Mouse (Mus musculus): Measurements from ENCODE around the gene Irx6.

- TF ChIP-seq CTCF (IDR thresholded peaks at IDR 0.05; ENCODE audit: control insufficient read depth, insufficient read depth, insufficient replicate concordance, low read depth, low read length) (no peak), POLR2A (IDR thresholded peaks at IDR 0.05; ENCODE audit: control insufficient read depth, low read depth, low read length) (no peak)
Measured at GRCm38 (mm10) chr8:92721936-92722321, 47.8 kb downstream of the Irx6 start.

Data from testis, adult 2 months (tissue).